Mouse (Mus musculus) limb, embryonic 14.5 days (tissue): ENCODE results near the gene Smco1. TPM values are rescaled to one million over a fixed set of nuclear protein-coding genes. Genes with fewer than 3 reads are reported as not detected.
A peak's percentile ranks its signal among the peaks of the same experiment; 100 is the strongest.
"Not testable (repeated sequence)": the region's sequence is repeated elsewhere in the genome, so short reads cannot be mapped to it uniquely, and the experiment has no call there.

Experiments used
- ATAC-seq: fragments of 200-750 bp; cut with Nextera tagmentation; 2 replicates; pipeline ENCODE4 v1.8.0; 2017; ENCODE audit warnings: low read depth, moderate number of reproducible peaks, moderate TSS enrichment; ENCODE audit not compliant: low FRiP score
- DNase-seq: peaks from one replicate; pipeline ENCODE4 v3.0.0-alpha.2; 2015; ENCODE audit warnings: low spot score
- H3K27ac ChIP-seq: fragments of 300-500 bp; sonication (generic); replicated peaks from 2 replicates; pipeline ENCODE4 v1.5.1; 2014; ENCODE audit warnings: low read depth, mild to moderate bottlenecking, low read length, moderate library complexity, mixed read lengths
- H3K27me3 ChIP-seq: fragments of 300-500 bp; sonication (generic); 2 replicates; pipeline ENCODE4 v1.6.1; 2014; ENCODE audit warnings: low read length, mixed read lengths; ENCODE audit not compliant: control insufficient read depth, insufficient read depth
- H3K36me3 ChIP-seq: fragments of 300-500 bp; sonication (generic); 2 replicates; pipeline ENCODE4 v1.6.1; 2014; ENCODE audit warnings: mild to moderate bottlenecking, low read length, moderate library complexity, mixed read lengths; ENCODE audit not compliant: control insufficient read depth, insufficient read depth
- H3K4me1 ChIP-seq: fragments of 300-500 bp; sonication (generic); 2 replicates; pipeline ENCODE4 v1.6.1; 2014; ENCODE audit warnings: antibody characterized with exemption, low read length, mixed read lengths; ENCODE audit not compliant: control insufficient read depth, insufficient read depth
- H3K4me2 ChIP-seq: fragments of 300-500 bp; sonication (generic); replicated peaks from 2 replicates; pipeline ENCODE4 v1.6.1; 2014; ENCODE audit warnings: low read depth, mild to moderate bottlenecking, low read length, moderate library complexity; ENCODE audit not compliant: severe bottlenecking
- H3K4me3 ChIP-seq: fragments of 300-500 bp; sonication (generic); replicated peaks from 2 replicates; pipeline ENCODE4 v1.5.1; 2014; ENCODE audit warnings: low read length
- H3K9ac ChIP-seq: fragments of 300-500 bp; sonication (generic); 2 replicates; pipeline ENCODE4 v1.6.1; 2014; ENCODE audit warnings: mild to moderate bottlenecking, low read depth, low read length, moderate library complexity; ENCODE audit not compliant: severe bottlenecking
- H3K9me3 ChIP-seq: fragments of 300-500 bp; sonication (generic); 2 replicates; pipeline ENCODE4 v1.6.1; 2016; ENCODE audit warnings: low read length; ENCODE audit not compliant: control insufficient read depth
- POLR2A ChIP-seq: fragments of 200-500 bp; IDR thresholded peaks from 2 replicates; pipeline ENCODE4 v1.8.0; 2012; ENCODE audit warnings: inconsistent platforms, mild to moderate bottlenecking, moderate library complexity, borderline replicate concordance; ENCODE audit not compliant: insufficient read depth, insufficient read length; ENCODE audit errors: extremely low read depth
- WGBS: fragments of 180-500 bp; shearing (Covaris S2); extraction: QIAGEN DNeasy Blood & Tissue Kit; methylation state at CpG from one replicate; pipeline ENCODE4 v1.1.7; 2014; 5-methylcytosine and 5-hydroxymethylcytosine counted together
- polyA plus RNA-seq, 2 experiments: library from polyadenylated mRNA; depleted of rRNA in 1 of 2; stranded (reverse) in 1 of 2; unstranded in 1 of 2; fragments of >200 nt; fragmentation: Nextera tagmentation in 1 of 2; extraction: Ambion mirVana in 1 of 2; gene quantifications; 2 replicates each; pipeline versions ENCODE4 v1.2.1 to v1.2.3; 2012 to 2014

Gene Smco1
- polyA plus RNA-seq, 2 experiments: not detected

DNA sequence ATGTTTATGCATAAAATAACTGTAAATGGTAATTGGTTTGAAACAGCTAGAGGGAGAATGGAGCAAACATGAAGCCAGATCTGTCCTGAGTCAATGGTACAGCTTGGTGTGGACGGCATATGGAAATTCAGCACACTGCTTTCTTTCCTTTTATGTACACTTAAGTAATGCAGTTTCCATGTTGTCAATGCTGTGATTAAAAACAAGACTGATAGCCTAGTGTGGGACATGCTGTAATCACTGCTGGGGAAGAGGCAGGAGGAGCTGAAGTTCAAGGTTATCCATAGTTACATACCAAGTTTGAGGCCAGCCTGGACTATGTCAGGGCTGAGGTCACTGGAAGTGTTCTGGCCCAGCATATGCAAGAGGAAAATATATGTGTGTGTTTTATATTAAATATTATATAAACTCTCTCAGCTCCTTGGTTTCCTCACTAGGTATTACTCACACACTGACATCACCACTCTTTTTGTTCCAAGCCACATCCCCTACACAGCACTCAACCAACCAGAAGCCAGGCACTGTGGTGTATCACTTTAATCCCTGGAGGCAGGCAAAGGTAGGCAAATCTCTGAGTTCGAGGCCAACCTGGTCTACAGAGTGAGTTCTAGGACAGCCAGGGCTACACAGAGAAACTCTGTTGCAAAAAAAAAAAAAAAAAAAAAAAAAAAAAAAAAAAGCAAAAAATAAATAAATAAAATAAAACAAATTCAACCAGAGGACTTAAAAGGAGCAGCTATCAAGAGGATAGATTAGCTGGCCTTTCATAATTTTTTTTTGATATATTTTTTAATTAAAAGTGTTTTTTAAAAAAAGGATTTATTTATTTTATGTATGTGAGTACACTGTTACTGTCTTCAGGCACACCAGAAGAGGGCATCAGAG, 31.6 kb upstream of the Smco1 start:
- ATAC-seq: no peak
- H3K27ac ChIP-seq: no peak overlapping the region
- no peak for DNase-seq
- no peaks in the 10 kb centered on the region for H3K9me3 ChIP-seq
- H3K27me3 ChIP-seq: no peaks in the 10 kb centered on the region
- TF ChIP-seq POLR2A: no peak
- H3K9ac ChIP-seq: no peak overlapping the region
- H3K4me1 ChIP-seq: 0 out of 2 replicates have a peak, but pooled peaks cover under 1% of the 10 kb centered on the region
- H3K4me2 ChIP-seq: no peak overlapping the region
- 83% methylated on average over 2 of the region's 2 CpGs for WGBS
- peaks cover 21% of the 10 kb centered on the region for H3K36me3 ChIP-seq
- no peak overlapping the region for H3K4me3 ChIP-seq

DNA sequence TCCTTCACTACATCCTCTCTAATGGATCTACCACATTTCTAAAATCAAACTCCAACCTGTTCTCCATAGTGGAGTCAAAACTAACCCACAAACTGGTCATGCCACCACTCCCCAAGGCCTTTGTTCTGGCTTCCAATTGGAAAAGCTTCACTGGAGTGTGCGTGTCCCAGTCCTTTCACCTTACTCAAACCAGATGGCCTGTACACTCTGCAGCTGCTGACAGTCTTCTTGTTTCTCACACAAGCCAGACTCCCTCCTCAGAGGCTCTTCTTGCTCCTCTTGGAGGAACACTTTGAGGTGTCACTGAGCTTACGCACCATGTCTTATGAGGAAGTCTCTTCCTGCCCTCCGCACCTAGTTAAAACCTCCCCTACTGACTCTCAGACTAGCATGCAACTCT, 27.4 kb upstream of the Smco1 start:
- no peak for TF ChIP-seq POLR2A

DNA sequence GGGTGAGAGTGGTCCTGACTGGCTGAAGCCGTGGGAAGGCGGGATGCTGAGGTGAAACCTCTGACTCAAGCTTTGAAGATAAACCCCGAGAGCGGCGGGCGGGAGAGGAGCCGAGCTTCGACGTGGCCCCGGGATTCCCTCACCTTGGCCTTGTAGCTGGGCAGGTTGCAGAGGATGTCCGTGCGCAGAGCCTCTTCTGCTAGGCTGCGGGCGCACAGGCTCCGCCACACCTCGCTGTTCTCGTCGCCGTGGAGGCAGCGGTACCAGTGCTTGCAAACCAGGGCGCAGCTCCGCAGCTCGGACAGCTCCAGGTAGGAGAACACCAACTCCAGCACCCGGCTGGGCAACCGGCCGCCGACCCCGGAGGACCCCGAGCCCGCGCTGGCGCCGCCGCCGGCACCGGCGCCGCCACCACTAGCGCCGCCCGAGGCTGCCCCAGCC, 24.9 kb upstream of the Smco1 start:
- H3K9me3 ChIP-seq: no peaks in the 10 kb centered on the region
- peak overlapping the region; percentile 94 for H3K27ac ChIP-seq
- H3K4me3 ChIP-seq: peak overlapping the region; percentile 67
- H3K9ac ChIP-seq: peak overlapping the region; percentile 81
- WGBS: 0% methylated on average over 36 of the region's 41 CpGs
- no peak for TF ChIP-seq POLR2A
- no peaks in the 10 kb centered on the region for H3K27me3 ChIP-seq
- H3K4me2 ChIP-seq: peak overlapping the region; percentile 70
- ATAC-seq: peak; percentile 26; the same call in 1 of the 2 replicates
- no peaks in the 10 kb centered on the region for H3K36me3 ChIP-seq
- peaks cover 15% of the 10 kb centered on the region for H3K4me1 ChIP-seq
- DNase-seq: peak; percentile 3

More for the DNA sequence above, 27.4 kb upstream of the Smco1 start:
- no peak overlapping the region for H3K27ac ChIP-seq
- no peaks in the 10 kb centered on the region for H3K27me3 ChIP-seq
- H3K4me1 ChIP-seq: peaks cover 15% of the 10 kb centered on the region
- no peak overlapping the region for H3K9ac ChIP-seq
- H3K36me3 ChIP-seq: no peaks in the 10 kb centered on the region
- WGBS: 70% methylated on average over 3 of the region's 3 CpGs
- no peaks in the 10 kb centered on the region for H3K9me3 ChIP-seq
- ATAC-seq (no peak), DNase-seq (no peak)
- no peak overlapping the region for H3K4me3 ChIP-seq
- H3K4me2 ChIP-seq: no peak overlapping the region

DNA sequence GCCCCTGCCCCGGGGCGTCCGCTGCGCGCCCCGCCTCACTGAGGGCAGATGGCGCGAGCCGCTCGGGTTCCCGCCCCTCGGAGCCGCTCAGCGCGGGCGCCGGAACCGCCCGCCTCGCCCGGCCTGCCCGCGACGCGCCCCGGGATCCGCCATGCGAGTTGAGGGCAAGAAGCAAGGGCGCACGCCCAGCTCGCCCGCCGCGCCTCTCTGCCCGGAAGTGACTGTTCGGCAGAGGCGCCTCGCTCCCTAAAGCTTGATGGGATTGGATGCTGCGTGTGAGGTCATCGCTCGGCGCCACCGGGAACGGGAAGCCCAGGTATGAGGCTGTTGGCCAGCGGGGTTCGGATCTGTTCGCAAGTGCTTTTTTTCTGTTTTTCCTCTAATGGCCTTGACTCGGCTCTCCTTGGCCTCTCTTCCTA, 24.3 kb upstream of the Smco1 start, which contains the start of the genes Fbxo45 and Wdr53:
Fbxo45 (minus strand) TSS at position 207 of the 419 bp plus-strand sequence.
Wdr53 (plus strand) TSS at position 276 of the 419 bp plus-strand sequence.
- peak; percentile 67; the same call in 1 of the 2 replicates for TF ChIP-seq POLR2A
- H3K36me3 ChIP-seq: peaks cover 2% of the 10 kb centered on the region; the same call in 1 of the 2 replicates
- peak within 1 kb of the TSS; percentile 70 for H3K4me2 ChIP-seq
- peak; percentile 97 for ATAC-seq
- H3K4me3 ChIP-seq: peak within 1 kb of the TSS; percentile 67
- peak; percentile 97 for DNase-seq
- no peaks in the 10 kb centered on the region for H3K27me3 ChIP-seq
- H3K9me3 ChIP-seq: no peaks in the 10 kb centered on the region
- H3K4me1 ChIP-seq: peaks cover 15% of the 10 kb centered on the region
- H3K9ac ChIP-seq: peak within 1 kb of the TSS; percentile 81
- peak within 1 kb of the TSS; percentile 94 for H3K27ac ChIP-seq
- 0% methylated on average over 46 of the region's 48 CpGs for WGBS

DNA sequence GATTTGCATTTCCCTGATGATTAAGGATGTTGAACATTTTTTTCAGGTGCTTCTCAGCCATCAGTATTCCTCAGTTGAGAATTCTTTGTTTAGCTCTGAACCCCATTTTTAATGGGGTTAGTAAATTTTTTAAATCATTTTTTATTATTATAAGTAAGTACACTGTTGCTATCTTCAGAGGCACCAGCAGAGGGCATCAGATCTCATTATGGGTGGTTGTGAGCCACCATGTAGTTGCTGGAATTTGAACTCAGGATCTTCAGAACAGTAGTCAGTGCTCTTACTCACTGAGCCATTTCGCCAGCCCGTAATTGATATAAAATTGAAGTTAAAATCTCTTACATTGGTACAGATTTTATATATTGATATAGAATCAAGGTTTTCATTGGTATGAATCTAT, 7.0 kb upstream of the Smco1 start:
- H3K27ac ChIP-seq, H3K4me3 ChIP-seq, H3K27me3 ChIP-seq, ATAC-seq, H3K9me3 ChIP-seq, H3K4me1 ChIP-seq, H3K9ac ChIP-seq, H3K36me3 ChIP-seq, H3K4me2 ChIP-seq: not testable (repeated sequence)
- WGBS: 83% methylated on average over 2 of the region's 2 CpGs
- DNase-seq: peak; percentile 22
